Mouse (Mus musculus) kidney, postnatal 0 days (tissue): Measurements from ENCODE around the gene Jmjd7. TPM values are rescaled to one million over a fixed set of nuclear protein-coding genes. Genes with fewer than 3 reads are reported as not detected.

Experiments
- ATAC-seq: fragments of 200-750 bp; cut with Nextera tagmentation; replicated peaks from 2 replicates; pipeline ENCODE4 v1.8.0; 2017; ENCODE audit warnings: low read depth, moderate number of reproducible peaks, moderate TSS enrichment, moderate library complexity; ENCODE audit not compliant: low FRiP score
- DNase-seq: peaks from one replicate; pipeline ENCODE4 v3.0.0-alpha.2; 2016; ENCODE audit warnings: low spot score
- H3K27ac ChIP-seq: fragments of 300-500 bp; sonication (generic); 2 replicates; pipeline ENCODE4 v1.5.1; 2014; ENCODE audit warnings: mild to moderate bottlenecking
- H3K27me3 ChIP-seq: fragments of 300-500 bp; sonication (generic); 2 replicates; pipeline ENCODE4 v1.6.1; 2014; ENCODE audit warnings: low read length, mixed read lengths; ENCODE audit not compliant: insufficient read depth
- H3K36me3 ChIP-seq: fragments of 300-500 bp; sonication (generic); 2 replicates; pipeline ENCODE4 v1.6.1; 2014; ENCODE audit warnings: low read length, mixed read lengths; ENCODE audit not compliant: insufficient read depth
- H3K4me1 ChIP-seq: fragments of 300-500 bp; sonication (generic); replicated peaks from 2 replicates; pipeline ENCODE4 v1.6.1; 2014; ENCODE audit warnings: antibody characterized with exemption, low read length, mixed read lengths; ENCODE audit not compliant: insufficient read depth
- H3K4me2 ChIP-seq: fragments of 300-500 bp; sonication (generic); 2 replicates; pipeline ENCODE4 v1.6.1; 2014; ENCODE audit warnings: mild to moderate bottlenecking, low read length, moderate library complexity, mixed read lengths
- H3K4me3 ChIP-seq: fragments of 300-500 bp; sonication (generic); replicated peaks from 2 replicates; pipeline ENCODE4 v1.5.1; 2014; ENCODE audit warnings: low read depth, low read length
- H3K9ac ChIP-seq: fragments of 300-500 bp; sonication (generic); 2 replicates; pipeline ENCODE4 v1.6.1; 2014; ENCODE audit warnings: low read depth, low read length
- H3K9me3 ChIP-seq: fragments of 300-500 bp; sonication (generic); replicated peaks from 2 replicates; pipeline ENCODE4 v1.6.1; 2016; ENCODE audit warnings: low read length, inconsistent platforms, mixed read lengths
- CTCF ChIP-seq: IDR thresholded peaks from 2 replicates; pipeline ENCODE4 v1.5.1; 2016; ENCODE audit warnings: antibody characterized with exemption, low read depth, mild to moderate bottlenecking, moderate library complexity
- WGBS: fragments of 180-500 bp; shearing (Covaris S2); extraction: QIAGEN DNeasy Blood & Tissue Kit; methylation state at CpG from one replicate; pipeline ENCODE4 v1.1.7; 2014; 5-methylcytosine and 5-hydroxymethylcytosine counted together
- polyA plus RNA-seq: library from polyadenylated mRNA; unstranded; fragments of >200 nt; fragmentation: Nextera tagmentation; extraction: Ambion mirVana; gene quantifications from 2 replicates; pipeline ENCODE4 v1.2.1, GENCODE M21; 2015

Gene Jmjd7
- polyA plus RNA-seq, 1 experiment from 2014 or later: 25.7 TPM

- no peak overlapping the region for H3K4me3 ChIP-seq
- WGBS: 26% methylated on average over 6 of the region's 6 CpGs
- H3K4me1 ChIP-seq: 0 out of 2 replicates have a peak, but pooled peaks cover 5% of the 10 kb centered on the region
- H3K27me3 ChIP-seq: no peaks in the 10 kb centered on the region
- DNase-seq: peak; percentile 40
- no peak overlapping the region for H3K9ac ChIP-seq
- H3K36me3 ChIP-seq: no peaks in the 10 kb centered on the region
- TF ChIP-seq CTCF: no peak
- H3K4me2 ChIP-seq: no peak overlapping the region
- peak overlapping the region; percentile 27 for H3K27ac ChIP-seq
- no peaks in the 10 kb centered on the region for H3K9me3 ChIP-seq
- ATAC-seq: peak; percentile 20; the same call in 1 of the 2 replicates
Observed at GRCm38 (mm10) chr2:120060190-120060589, 32.9 kb downstream of the Jmjd7 start.

DNA sequence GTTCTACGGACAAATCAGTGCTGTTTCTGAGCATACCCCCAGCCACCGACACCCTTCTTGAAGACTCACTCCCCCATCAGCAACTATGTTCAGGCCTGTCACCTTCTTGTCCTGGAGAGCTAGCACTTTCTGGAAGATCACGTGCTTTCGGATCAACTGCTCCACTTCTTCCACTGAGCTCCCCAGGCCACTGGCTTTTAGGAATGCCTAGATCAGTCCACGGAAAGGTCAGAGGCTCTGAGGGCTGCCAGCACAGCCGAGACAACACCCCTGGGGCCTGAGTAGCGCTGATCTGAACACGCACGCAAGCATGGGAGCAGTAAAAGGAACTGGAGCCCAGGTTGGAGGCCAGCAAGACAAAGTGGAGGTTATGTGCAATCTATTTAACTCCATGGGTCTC, 33.4 kb downstream of the Jmjd7 start:
- Histone ChIP-seq H3K9ac (no peak overlapping the region), H3K27me3 (no peaks in the 10 kb centered on the region), H3K4me3 (no peak overlapping the region), H3K27ac (peak overlapping the region; percentile 27), H3K4me1 (0 out of 2 replicates have a peak, but pooled peaks cover 5% of the 10 kb centered on the region), H3K4me2 (no peak overlapping the region), H3K36me3 (no peaks in the 10 kb centered on the region), H3K9me3 (no peaks in the 10 kb centered on the region)
- ATAC-seq: peak; percentile 57; the same call in 1 of the 2 replicates
- 26% methylated on average over 9 of the region's 9 CpGs for WGBS
- TF ChIP-seq CTCF: no peak
- DNase-seq: peak; percentile 68

DNA sequence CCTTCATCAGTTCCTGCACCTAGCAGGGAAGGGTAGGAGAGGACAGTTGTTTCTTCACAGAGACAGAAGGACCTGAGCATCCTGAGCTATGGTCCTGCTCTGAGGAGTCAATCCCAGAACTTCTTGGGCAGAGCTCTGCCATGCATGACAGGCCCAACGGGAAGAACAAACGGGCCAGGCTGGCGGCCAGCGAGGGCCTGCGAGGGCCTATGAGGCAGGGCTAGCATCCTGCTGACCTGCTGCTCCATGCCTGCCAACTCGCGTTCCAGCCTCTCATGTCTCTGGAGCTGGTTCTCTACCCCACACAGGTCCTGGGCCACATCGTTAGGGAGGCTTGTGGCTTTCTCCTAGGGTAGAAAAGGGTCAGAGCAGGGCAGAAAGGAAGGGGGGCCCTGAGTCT, 35.0 kb downstream of the Jmjd7 start:
- Histone ChIP-seq H3K27ac (no peak overlapping the region), H3K9me3 (no peaks in the 10 kb centered on the region), H3K36me3 (no peaks in the 10 kb centered on the region), H3K4me2 (no peak overlapping the region), H3K9ac (no peak overlapping the region), H3K4me3 (no peak overlapping the region), H3K4me1 (0 out of 2 replicates have a peak, but pooled peaks cover 5% of the 10 kb centered on the region), H3K27me3 (no peaks in the 10 kb centered on the region)
- no peak for ATAC-seq
- WGBS: 76% methylated on average over 8 of the region's 8 CpGs
- TF ChIP-seq CTCF: no peak
- no peak for DNase-seq

DNA sequence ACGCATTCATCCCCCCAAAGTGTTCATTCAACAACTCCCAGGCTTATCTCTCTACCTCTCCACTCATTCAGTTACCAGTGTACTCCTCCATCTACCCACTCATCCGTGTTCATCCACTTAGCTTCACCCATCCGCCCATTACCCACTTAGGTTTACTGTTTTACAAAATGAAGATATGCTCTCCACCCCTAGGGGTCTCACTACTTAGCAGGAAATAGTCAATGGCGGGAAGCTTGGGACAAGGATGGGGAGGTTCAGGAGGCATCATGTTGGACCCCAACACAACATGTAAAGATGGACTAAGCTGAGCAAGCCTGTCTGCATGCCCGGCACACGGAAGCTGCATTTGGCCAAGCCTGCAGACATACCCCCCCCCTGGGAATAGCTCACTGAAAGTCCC, 37.4 kb downstream of the Jmjd7 start:
- Histone ChIP-seq H3K9me3 (no peaks in the 10 kb centered on the region), H3K36me3 (no peaks in the 10 kb centered on the region), H3K4me2 (no peak overlapping the region), H3K4me3 (no peak overlapping the region), H3K27me3 (no peaks in the 10 kb centered on the region), H3K4me1 (0 out of 2 replicates have a peak, but pooled peaks cover 5% of the 10 kb centered on the region), H3K9ac (no peak overlapping the region), H3K27ac (no peak overlapping the region)
- TF ChIP-seq CTCF: peak; percentile 54
- ATAC-seq (no peak), DNase-seq (no peak)
- 85% methylated on average over 6 of the region's 6 CpGs for WGBS

DNA sequence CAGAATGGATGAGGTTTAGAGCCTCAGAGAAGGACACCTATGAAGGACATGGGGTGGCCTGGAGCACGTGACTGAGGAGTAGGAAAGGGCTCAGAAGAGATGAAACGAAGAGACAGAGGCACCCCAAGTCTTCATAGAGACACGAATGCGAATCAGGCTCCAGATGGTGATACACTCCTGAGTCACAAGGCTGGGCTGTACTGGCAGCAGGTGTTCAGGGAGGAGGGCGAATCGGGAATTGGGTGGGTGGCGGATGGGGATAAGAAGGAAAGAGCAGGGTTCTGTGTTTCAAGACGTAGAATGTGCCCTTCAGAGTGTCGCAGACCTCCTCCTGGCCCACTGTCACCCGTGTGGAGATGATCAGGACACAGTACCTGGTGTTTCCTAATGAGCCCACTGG, 38.0 kb downstream of the Jmjd7 start:
- ATAC-seq (no peak), DNase-seq (no peak)
- Histone ChIP-seq H3K4me1 (0 out of 2 replicates have a peak, but pooled peaks cover 5% of the 10 kb centered on the region), H3K36me3 (no peaks in the 10 kb centered on the region), H3K27ac (no peak overlapping the region), H3K27me3 (no peaks in the 10 kb centered on the region), H3K4me2 (no peak overlapping the region), H3K4me3 (no peak overlapping the region), H3K9me3 (no peaks in the 10 kb centered on the region), H3K9ac (no peak overlapping the region)
- TF ChIP-seq CTCF: no peak
- 90% methylated on average over 10 of the region's 10 CpGs for WGBS

- ATAC-seq: no peak
- no peaks in the 10 kb centered on the region for H3K36me3 ChIP-seq
- H3K9ac ChIP-seq: no peak overlapping the region
Observed at GRCm38 (mm10) chr2:120066224-120066623, 38.9 kb downstream of the Jmjd7 start.

More at GRCm38 (mm10) chr2:120066224-120066623, 38.9 kb downstream of the Jmjd7 start:
- Histone ChIP-seq H3K4me2 (no peak overlapping the region), H3K9me3 (no peaks in the 10 kb centered on the region), H3K27me3 (no peaks in the 10 kb centered on the region), H3K27ac (no peak overlapping the region), H3K4me3 (no peak overlapping the region), H3K4me1 (0 out of 2 replicates have a peak, but pooled peaks cover 2% of the 10 kb centered on the region)
- 78% methylated on average over 3 of the region's 3 CpGs for WGBS
- no peak for TF ChIP-seq CTCF
- DNase-seq: no peak
